ENCODE assay signal across 8 mouse cellular contexts in the genomic region with DNA sequence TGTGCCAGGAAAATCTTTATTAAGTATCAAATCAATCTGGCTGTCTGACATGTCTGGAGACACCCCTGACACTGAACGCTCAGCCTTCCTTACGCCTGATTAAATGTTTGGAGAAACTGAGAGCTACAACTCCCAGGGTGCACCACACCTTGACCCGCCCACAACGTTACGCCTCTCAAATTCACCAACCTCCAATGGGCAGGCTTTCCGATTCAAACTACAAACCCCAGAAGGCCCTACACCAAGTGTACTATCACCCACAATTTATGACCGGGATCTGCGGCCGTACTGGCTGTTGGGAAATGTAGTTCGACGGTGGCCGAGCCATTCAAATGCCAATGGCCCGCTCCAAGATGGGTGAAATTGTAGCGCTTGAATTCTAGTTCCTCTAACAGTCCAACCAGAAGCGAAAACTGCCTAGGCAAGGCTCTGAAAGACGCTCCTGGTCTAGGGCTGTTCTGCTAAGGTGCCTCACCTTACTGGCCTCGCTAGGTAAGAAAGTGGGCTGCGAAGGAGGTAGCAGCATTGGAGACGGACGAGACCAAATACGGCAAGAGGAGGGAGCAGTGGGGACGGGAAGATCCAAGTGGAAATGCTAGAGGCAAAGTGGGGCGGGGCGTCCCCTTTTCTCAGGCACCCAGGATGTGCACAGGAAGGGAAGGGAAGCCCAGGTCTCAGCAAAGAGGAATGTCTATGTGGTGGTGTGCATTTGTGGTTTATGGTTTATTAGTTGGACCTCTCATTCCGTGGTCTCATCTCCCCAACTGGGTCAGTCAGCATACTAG. TPM values are rescaled to one million over a fixed set of nuclear protein-coding genes. Genes with fewer than 3 reads are reported as not detected.
DNase-seq lines count a peak whose midpoint lies in the region; ATAC-seq and TF ChIP-seq lines count a peak whose summit lies in the region.

A gene (plus strand): TSS at position 305 of the 785 bp plus-strand sequence.

- H3K36me3 ChIP-seq in hindbrain, postnatal 0 days (ENCODE audit: insufficient read depth, low read length): peaks cover 20% of the 10 kb centered on the region

- H3K4me3 ChIP-seq in gastrocnemius, adult 2 months: peak within 1 kb of the TSS; percentile 94
- H3K4me3 ChIP-seq in hindbrain, postnatal 0 days (ENCODE audit: low read length): peak within 1 kb of the TSS; percentile 81
- H3K4me3 ChIP-seq in left cerebral cortex, adult 2 months: peak within 1 kb of the TSS; percentile 90

- H3K27ac ChIP-seq in gastrocnemius, adult 2 months: peak within 1 kb of the TSS; percentile 93
- H3K27ac ChIP-seq in hindbrain, postnatal 0 days: peak within 1 kb of the TSS; percentile 93
- peak within 1 kb of the TSS; percentile 91 for H3K27ac ChIP-seq in left cerebral cortex, adult 2 months

- peak within 1 kb of the TSS; percentile 67 for H3K9ac ChIP-seq in hindbrain, postnatal 0 days (replicated peaks; ENCODE audit: low read length)

- intact Hi-C loops in gastrocnemius, adult 2 months (cut with DNase I): loop anchor here (5.0 kb wide), 1 partner anchor 136 kb away; no protein-coding TSS in a partner anchor
- intact Hi-C loops in left cerebral cortex, adult 2 months (cut with DNase I): loop anchor here (1.0 to 2.0 kb wide), 2 partner anchors 10 to 276 kb away; a partner anchor contains a TSS

- no peaks in the 10 kb centered on the region for H3K27me3 ChIP-seq in hindbrain, postnatal 0 days (ENCODE audit: insufficient read depth, low read length)

- peak within 1 kb of the TSS; percentile 79 for H3K4me2 ChIP-seq in hindbrain, postnatal 0 days (ENCODE audit: low read depth, low read length)

- TF ChIP-seq CTCF in gastrocnemius, adult 2 months (IDR thresholded peaks at IDR 0.05): no peak
- TF ChIP-seq CTCF in hindbrain, postnatal 0 days (IDR thresholded peaks at IDR 0.05; ENCODE audit: low read depth): peak; percentile 17; the same call in 1 of the 2 replicates
- no peak for TF ChIP-seq CTCF in left cerebral cortex, adult 2 months (IDR thresholded peaks at IDR 0.05)

- WGBS in hindbrain, postnatal 0 days: 0% methylated on average over 25 of the region's 25 CpGs

- ATAC-seq in common myeloid progenitor, adult 5-6 weeks (replicated peaks; ENCODE audit: low read depth, poor library complexity, severe bottlenecking): peak; percentile 97
- ATAC-seq in hindbrain, postnatal 0 days: peak; percentile 99
- peak; percentile 98 for ATAC-seq in megakaryocyte, adult 5-6 weeks (ENCODE audit: poor library complexity, severe bottlenecking)

- peak; percentile 98 for DNase-seq in ZHBTc4 (ENCODE audit: low read depth, low spot score)
- peak; percentile 93 for DNase-seq in gastrocnemius, adult 2 months
- peak; percentile 98 for DNase-seq in hindbrain, postnatal 0 days (ENCODE audit: low spot score)
- DNase-seq in left cerebral cortex, adult 2 months (ENCODE audit: extremely low spot score in 1 of 2, low spot score in 2 of 2): peak; percentile 92 to 94
- DNase-seq in right cerebral cortex, adult 2 months (ENCODE audit: low spot score in 2 of 2): peak; percentile 98 to 99
- DNase-seq in urinary bladder, postnatal 14 days (ENCODE audit: low spot score): peak; percentile 93

- peaks cover 7% of the 10 kb centered on the region for H3K4me1 ChIP-seq in hindbrain, postnatal 0 days (ENCODE audit: insufficient read depth, low read length)

- H3K9me3 ChIP-seq in hindbrain, postnatal 0 days (ENCODE audit: low read length): no peaks in the 10 kb centered on the region

RNA-seq across cellular contexts. Expression of the gene that starts here (rescaled TPM):
- total RNA-seq in common myeloid progenitor, adult 5-6 weeks (2017): 26.6 and 31.6 TPM in 2 replicates
- 10 to 100 TPM; 20.4 to 21.8 TPM for total RNA-seq in gastrocnemius, adult 2 months (2021)
- total RNA-seq in hindbrain, postnatal 0 days (2014; rRNA removed): 42.0 and 53.6 TPM in 2 replicates
- 19.1 and 19.7 TPM in 2 replicates for polyA plus RNA-seq in hindbrain, postnatal 0 days (2015; fragmentation: Nextera tagmentation; extraction: Ambion mirVana)
- total RNA-seq in left cerebral cortex, adult 2 months (2021): 10 to 100 TPM; 69.0 to 72.4 TPM
- total RNA-seq in megakaryocyte, adult 5-6 weeks (2015): 16.3 and 18.0 TPM in 2 replicates
- 15.3 and 18.6 TPM in 2 replicates for total RNA-seq in megakaryocyte, adult 5-6 weeks (2017)

Comparison
In these comparisons a context has a peak if more than half of its experiments do, and no peak if none do; other contexts are left out.
1. Peak in every context shown above with its lines: DNase-seq, ATAC-seq, H3K4me3 ChIP-seq and H3K27ac ChIP-seq.